Mouse (Mus musculus) heart, adult 18-20 months (tissue): ENCODE results near the gene Tbc1d7. TPM values are rescaled to one million over a fixed set of nuclear protein-coding genes. Genes with fewer than 3 reads are reported as not detected.

ENCODE experiments used
- DNase-seq, 2 experiments: peaks; one replicate each; pipeline ENCODE4 v3.0.0; 2021 to 2022; ENCODE audit warnings: mixed read lengths in 1 of 2
- total RNA-seq, 2 experiments: library from RNA; stranded (reverse); gene quantifications; 2 replicates each; pipeline ENCODE4 v1.2.3; 2021

The Tbc1d7 gene
- total RNA-seq, 2 experiments from 2014 or later = 26.7 to 34.9 TPM

- peak; percentile 68 to 72 for DNase-seq
Observed at GRCm38 (mm10) chr13:43134468-43134867, 36.8 kb downstream of the Tbc1d7 start.

DNA sequence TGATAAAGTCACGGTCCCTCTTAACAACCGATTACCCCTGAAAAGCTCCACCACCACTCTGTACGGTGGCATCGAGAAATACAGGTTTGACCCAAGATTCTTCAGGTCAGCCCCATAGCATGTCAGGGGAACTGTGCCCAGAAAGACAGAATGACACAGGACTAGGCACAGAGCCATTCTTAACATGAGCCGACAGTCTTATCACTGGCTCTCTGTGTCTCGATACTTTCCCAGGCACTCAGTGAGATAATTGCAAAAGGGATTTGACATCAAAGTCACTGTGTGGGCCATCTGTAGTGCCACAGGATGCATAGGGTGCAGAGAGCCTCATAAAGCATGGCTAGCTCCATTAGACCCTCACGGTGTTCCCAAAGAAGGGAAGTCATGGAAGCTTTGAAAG is 37.9 kb downstream of the Tbc1d7 start:
- peak; percentile 51 to 67 for DNase-seq

GRCm38 (mm10) chr13:43132859-43133258 is 38.4 kb downstream of the Tbc1d7 start:
- DNase-seq = peak in 1 of 2 experiments; percentile 36

- DNase-seq = peak; percentile 72
Observed at GRCm38 (mm10) chr13:43131741-43132191, 39.5 kb downstream of the Tbc1d7 start.

DNA sequence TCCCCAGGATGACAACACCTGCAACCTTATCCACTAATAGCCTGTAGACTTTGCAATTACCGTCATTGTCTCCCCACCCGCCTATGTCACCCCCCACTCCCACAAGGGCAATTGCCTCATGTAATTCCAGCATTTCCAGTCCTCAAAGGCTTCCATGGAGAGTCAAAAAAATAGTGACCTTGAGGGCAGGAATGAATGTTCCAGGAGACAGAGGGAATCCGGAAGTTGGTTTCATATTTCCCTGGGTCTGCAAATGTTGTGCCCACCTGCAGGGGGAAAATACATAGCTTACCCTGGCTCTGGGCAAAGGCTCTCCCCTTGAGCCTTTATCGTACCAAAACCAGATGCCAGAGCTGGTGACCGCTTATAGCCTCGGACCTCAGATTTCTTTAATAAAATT is 41.1 kb downstream of the Tbc1d7 start:
- DNase-seq = no peak

GRCm38 (mm10) chr13:43124683-43125074 is 46.6 kb downstream of the Tbc1d7 start:
- no peak for DNase-seq

- DNase-seq = peak in 1 of 2 experiments; percentile 43
Observed at GRCm38 (mm10) chr13:43123895-43124682, 47.2 kb downstream of the Tbc1d7 start.

GRCm38 (mm10) chr13:43122306-43123070 is 48.8 kb downstream of the Tbc1d7 start:
- peak; percentile 61 to 66 for DNase-seq

DNA sequence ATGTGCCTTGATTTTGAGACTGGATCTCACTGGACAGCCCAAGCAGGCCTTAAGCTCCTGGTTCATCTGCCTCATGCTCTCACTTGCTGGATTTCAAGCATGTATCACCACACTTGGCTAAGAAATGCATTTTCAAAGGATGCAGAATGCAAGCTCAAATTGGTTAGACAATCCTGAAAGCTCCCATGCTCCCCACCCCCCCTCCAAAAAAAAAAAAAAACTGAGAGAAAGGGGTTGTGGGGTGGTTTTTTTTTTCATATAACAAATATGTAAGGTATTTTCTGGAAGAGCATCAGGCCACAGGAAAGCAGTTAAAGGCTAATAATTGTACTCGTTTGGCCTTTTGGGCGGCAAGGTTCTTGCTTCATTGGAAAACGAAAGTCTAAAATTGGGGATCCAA is 58.2 kb downstream of the Tbc1d7 start:
- DNase-seq = no peak

DNA sequence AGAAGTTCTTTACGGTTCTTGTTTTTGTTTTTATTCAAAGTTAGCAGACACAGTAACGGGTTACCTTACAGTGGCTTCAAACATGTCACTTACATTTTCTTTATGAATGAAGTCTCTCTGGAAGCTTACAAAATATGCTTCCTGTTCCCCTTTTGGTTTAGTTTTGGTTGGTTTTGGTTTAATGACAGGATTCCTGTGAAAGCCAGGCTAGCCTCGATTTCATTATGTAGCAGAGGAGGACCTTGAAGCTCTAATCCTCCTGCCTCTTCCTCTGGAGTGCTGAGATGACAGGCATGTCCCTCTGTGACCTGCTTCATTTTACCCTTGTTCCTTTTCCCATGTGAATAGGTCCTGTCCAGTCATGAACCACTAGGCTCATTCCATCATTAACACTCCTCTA is 58.6 kb downstream of the Tbc1d7 start:
- no peak for DNase-seq

DNA sequence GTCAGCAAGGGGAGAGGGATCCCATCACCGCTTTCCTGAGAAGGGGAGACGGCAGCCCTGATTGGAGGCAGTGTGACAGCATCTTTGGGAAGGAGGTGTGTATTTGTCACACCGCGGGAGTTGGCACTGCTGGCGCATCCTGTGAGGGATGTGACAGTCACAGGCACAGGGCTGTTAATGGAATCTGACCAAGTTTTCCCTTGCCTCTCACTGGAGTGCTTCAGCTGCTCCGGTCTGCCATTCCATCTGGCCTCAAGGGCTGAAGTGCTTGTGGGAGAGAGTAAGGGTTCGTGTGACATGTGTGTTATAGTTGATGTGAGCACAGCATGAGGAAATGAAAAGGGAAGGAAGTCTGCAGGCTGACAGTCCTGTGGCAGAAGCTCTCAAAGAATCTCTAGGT is 59.0 kb downstream of the Tbc1d7 start:
- no peak for DNase-seq

GRCm38 (mm10) chr13:43104496-43104895 is 66.8 kb downstream of the Tbc1d7 start:
- no peak for DNase-seq

DNA sequence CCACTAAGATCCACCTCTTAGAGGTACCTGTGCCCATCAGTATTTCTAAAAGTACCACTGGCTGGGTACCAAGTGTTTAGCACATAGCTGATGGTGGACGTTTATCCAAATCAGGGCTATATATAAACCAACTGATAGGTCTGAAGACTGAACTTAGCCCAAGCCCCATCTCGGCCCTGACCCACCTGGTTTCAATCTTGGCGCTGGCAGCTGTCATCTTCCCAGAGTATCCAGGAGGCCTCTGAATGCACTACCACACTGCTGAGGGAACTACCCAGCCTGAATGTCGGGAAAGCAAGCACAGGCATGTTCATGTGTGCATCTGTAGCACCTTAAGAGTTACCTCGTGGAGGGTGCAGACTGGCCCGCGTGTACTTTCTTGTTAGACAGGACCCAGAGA is 68.4 kb downstream of the Tbc1d7 start:
- DNase-seq = no peak

Other genes with a start within 250 kb of the Tbc1d7 start
- gene Gfod1, start 132.7 kb upstream of the Tbc1d7 start, total RNA-seq = 10 to 100 TPM; 32.3 to 34.3 TPM
- 10 to 100 TPM; 57.5 to 67.9 TPM for gene Sirt5, start 194.0 kb upstream of the Tbc1d7 start, total RNA-seq
- gene Nol7, start 226.9 kb upstream of the Tbc1d7 start, total RNA-seq = 100 to 1,000 TPM; 108 to 114 TPM